Mouse (Mus musculus) liver, embryonic 13.5 days (tissue): ENCODE results near the gene Rasgef1b. TPM values are rescaled to one million over a fixed set of nuclear protein-coding genes. Genes with fewer than 3 reads are reported as not detected.

Experiments used
- ATAC-seq: fragments of 200-750 bp; cut with Nextera tagmentation; 2 replicates; pipeline ENCODE4 v1.8.0; 2017; ENCODE audit warnings: low read depth, mild to moderate bottlenecking, moderate number of reproducible peaks, moderate library complexity
- DNase-seq: peaks from one replicate; pipeline ENCODE4 v3.0.0; 2022
- H3K27ac ChIP-seq: fragments of 300-500 bp; sonication (generic); 2 replicates; pipeline ENCODE4 v1.5.1; 2015; ENCODE audit warnings: moderate library complexity, mild to moderate bottlenecking, inconsistent platforms
- H3K27me3 ChIP-seq: fragments of 300-500 bp; sonication (generic); 2 replicates; pipeline ENCODE4 v1.6.1; 2015; ENCODE audit warnings: mild to moderate bottlenecking, inconsistent platforms
- H3K36me3 ChIP-seq: fragments of 300-500 bp; sonication (generic); 2 replicates; pipeline ENCODE4 v1.6.1; 2015; ENCODE audit warnings: mild to moderate bottlenecking, inconsistent platforms
- H3K4me1 ChIP-seq: fragments of 300-500 bp; sonication (generic); replicated peaks from 2 replicates; pipeline ENCODE4 v1.6.1; 2015; ENCODE audit warnings: inconsistent platforms
- H3K4me2 ChIP-seq: fragments of 300-500 bp; sonication (generic); 2 replicates; pipeline ENCODE4 v1.6.1; 2015; ENCODE audit warnings: inconsistent platforms, mild to moderate bottlenecking, moderate library complexity
- H3K4me3 ChIP-seq: fragments of 300-500 bp; sonication (generic); replicated peaks from 2 replicates; pipeline ENCODE4 v1.5.1; 2015; ENCODE audit warnings: mild to moderate bottlenecking, inconsistent platforms
- H3K9ac ChIP-seq: fragments of 300-500 bp; sonication (generic); 2 replicates; pipeline ENCODE4 v1.6.1; 2015; ENCODE audit warnings: mild to moderate bottlenecking, inconsistent platforms
- H3K9me3 ChIP-seq: fragments of 300-500 bp; sonication (generic); replicated peaks from 2 replicates; pipeline ENCODE4 v1.6.1; 2016; ENCODE audit warnings: inconsistent platforms
- WGBS: fragments of 180-500 bp; shearing (Covaris S2); methylation state at CpG from one replicate; pipeline ENCODE4 v1.1.7; 2015; ENCODE audit not compliant: insufficient replicate concordance; 5-methylcytosine and 5-hydroxymethylcytosine counted together
- polyA plus RNA-seq: library from polyadenylated mRNA; unstranded; fragments of >200 nt; fragmentation: Nextera tagmentation; extraction: Ambion mirVana; gene quantifications from 2 replicates; pipeline ENCODE4 v1.2.1, GENCODE M21; 2015

Gene Rasgef1b
- polyA plus RNA-seq, 1 experiment from 2014 or later = 4.3 TPM

DNA sequence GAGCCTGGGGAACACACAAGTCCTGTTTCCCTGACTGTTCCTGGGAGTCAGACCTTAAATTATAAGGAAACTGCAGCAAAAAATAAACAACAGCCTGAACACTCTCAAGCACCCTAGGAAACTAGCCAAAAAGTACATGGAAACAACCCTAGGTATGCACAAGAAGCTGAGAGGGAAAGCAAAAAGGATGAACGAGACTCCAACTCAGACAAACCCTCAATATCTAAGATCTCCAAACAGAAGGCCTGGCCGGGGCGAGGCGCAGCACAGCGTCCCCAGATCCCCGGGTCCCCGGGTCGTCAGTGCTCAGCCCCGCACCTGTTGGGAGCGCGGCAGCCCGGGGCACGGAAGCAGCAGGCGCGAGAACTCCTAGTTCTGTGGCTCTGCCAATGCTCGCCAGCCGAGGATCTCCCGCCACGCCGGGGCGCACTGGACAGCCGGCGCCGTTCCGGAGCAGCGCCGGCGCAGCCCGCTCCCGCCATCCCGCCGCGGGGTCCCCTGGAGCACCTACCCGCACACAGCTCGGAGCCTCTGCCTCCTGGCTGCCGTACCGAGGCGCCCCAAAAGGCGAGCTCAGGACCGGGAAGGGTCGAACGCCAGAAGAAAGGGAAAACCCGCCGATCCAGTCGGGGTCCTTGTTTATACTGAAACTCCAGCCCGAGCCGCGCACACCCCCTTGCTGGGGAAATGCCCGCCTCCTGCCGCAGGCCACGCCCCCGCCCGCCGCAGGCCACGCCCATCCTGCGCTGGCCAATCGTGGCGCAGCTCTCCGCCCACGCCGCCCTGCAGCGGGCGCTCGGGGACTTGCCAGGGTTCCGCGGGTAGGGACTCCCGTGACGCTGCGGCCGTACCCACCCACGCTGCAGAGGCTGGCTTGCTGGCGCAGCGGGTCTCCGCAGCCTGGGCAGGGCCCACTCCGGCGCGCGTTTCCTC is 476.4 kb downstream of the Rasgef1b start:
- Histone ChIP-seq H3K36me3 (no peaks in the 10 kb centered on the region), H3K4me3 (peak overlapping the region; percentile 71), H3K27me3 (peaks cover 13% of the 10 kb centered on the region; the same call in 1 of the 2 replicates), H3K9me3 (no peaks in the 10 kb centered on the region), H3K4me2 (peak overlapping the region; percentile 93), H3K4me1 (peaks cover 38% of the 10 kb centered on the region), H3K9ac (peak overlapping the region; percentile 76), H3K27ac (no peak overlapping the region; the same call in 1 of the 2 replicates)
- under 1% methylated on average over 78 of the region's 78 CpGs for WGBS
- DNase-seq (peak; percentile 90), ATAC-seq (peak; percentile 95)

DNA sequence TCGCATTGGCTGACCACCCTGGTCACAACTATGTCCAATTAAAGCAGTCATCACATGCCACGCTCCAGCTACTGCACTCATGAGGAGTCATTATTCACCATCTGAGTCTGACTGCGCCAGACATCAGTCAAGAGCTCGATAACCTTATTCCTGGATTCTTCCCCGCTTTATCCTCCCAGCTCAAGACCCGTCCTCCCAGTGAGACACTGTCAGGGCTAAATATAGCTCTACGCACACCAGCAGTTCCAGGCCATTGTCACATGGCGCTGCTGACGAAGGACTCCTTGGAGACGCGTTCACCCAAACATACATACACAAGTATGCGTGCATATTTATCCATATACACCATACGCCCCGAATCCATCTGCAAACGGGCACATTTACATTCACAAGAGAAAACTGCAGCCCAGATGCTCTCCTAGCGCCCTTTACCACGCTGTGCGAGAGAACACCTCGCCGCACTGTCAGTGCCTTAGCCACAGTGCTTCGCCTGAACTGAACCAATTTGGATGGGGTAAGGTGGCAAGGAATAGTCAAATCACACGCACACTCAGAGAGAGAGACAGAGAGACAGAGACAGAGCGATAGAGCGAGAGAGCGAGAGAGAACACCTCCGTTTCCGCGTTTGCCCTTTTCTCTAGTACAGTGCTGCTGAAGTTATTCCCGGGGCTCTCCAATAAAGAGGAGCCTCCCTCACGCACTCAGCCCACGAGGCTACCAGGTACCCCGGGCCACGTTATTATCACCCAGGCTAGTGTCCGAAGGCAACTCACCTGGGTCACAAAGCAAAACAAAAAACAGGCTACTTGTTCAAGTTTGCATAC is 477.3 kb downstream of the Rasgef1b start:
- WGBS = 3% methylated on average over 34 of the region's 34 CpGs
- ATAC-seq (no peak), DNase-seq (peak; percentile 3)
- peak overlapping the region; percentile 76 for H3K9ac ChIP-seq
- H3K4me2 ChIP-seq = peak overlapping the region; percentile 93
- peaks cover 38% of the 10 kb centered on the region for H3K4me1 ChIP-seq
- H3K27ac ChIP-seq = no peak overlapping the region; the same call in 1 of the 2 replicates
- no peaks in the 10 kb centered on the region for H3K36me3 ChIP-seq
- peak overlapping the region; percentile 71 for H3K4me3 ChIP-seq
- peaks cover 13% of the 10 kb centered on the region; the same call in 1 of the 2 replicates for H3K27me3 ChIP-seq
- H3K9me3 ChIP-seq = no peaks in the 10 kb centered on the region

DNA sequence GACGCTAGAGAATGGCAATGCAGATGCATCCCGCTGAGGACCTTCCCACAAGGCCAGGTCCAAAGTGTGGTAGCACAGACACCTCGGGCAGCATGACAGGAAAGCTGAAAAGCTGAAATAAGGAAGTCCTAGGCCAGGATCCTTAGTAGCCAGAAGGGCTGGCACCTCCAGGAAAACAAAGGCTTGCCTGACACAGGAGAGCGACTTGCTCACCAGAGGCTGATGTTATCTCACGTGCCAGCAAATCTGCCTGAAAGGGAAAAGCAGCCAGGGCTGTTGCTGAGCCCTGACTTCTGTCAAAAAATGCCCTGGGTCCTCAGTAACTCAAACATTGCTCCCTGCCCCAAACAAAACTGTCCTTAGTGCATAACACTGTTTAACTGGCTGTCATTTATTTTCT is 478.0 kb downstream of the Rasgef1b start:
- ATAC-seq (no peak), DNase-seq (no peak)
- H3K4me2 ChIP-seq = peak overlapping the region; percentile 93
- no peak overlapping the region for H3K27ac ChIP-seq
- 5% methylated on average over 5 of the region's 5 CpGs for WGBS
- H3K9me3 ChIP-seq = no peaks in the 10 kb centered on the region
- no peaks in the 10 kb centered on the region for H3K36me3 ChIP-seq
- no peak overlapping the region for H3K9ac ChIP-seq
- H3K27me3 ChIP-seq = peaks cover 13% of the 10 kb centered on the region; the same call in 1 of the 2 replicates
- H3K4me3 ChIP-seq = peak overlapping the region; percentile 71
- peaks cover 38% of the 10 kb centered on the region for H3K4me1 ChIP-seq

DNA sequence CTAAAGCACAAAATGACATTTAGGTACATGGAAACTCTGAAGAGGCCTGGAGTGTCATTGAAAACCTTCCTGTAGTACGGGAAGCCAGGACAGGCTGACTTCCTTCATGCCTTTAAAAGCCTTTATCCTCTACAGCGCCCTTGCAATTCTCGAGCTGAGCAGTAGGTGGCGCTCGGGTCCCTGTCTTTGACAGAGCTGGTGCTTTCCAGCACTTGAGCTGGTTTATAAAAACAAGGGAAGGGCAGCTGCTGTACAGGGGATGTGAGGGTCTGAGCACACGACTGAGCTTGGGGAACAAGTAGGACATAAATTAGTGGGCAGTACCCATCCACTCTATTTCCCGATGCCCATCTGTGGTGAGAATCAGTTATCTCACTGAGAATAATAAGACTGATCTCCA is 480.4 kb downstream of the Rasgef1b start:
- ATAC-seq (no peak), DNase-seq (peak; percentile 78)
- WGBS = 2% methylated on average over 7 of the region's 7 CpGs
- Histone ChIP-seq H3K4me3 (no peak overlapping the region), H3K4me1 (peaks cover 35% of the 10 kb centered on the region), H3K36me3 (no peaks in the 10 kb centered on the region), H3K9ac (no peak overlapping the region), H3K9me3 (no peaks in the 10 kb centered on the region), H3K27me3 (peaks cover 13% of the 10 kb centered on the region; the same call in 1 of the 2 replicates), H3K27ac (no peak overlapping the region), H3K4me2 (no peak overlapping the region)

DNA sequence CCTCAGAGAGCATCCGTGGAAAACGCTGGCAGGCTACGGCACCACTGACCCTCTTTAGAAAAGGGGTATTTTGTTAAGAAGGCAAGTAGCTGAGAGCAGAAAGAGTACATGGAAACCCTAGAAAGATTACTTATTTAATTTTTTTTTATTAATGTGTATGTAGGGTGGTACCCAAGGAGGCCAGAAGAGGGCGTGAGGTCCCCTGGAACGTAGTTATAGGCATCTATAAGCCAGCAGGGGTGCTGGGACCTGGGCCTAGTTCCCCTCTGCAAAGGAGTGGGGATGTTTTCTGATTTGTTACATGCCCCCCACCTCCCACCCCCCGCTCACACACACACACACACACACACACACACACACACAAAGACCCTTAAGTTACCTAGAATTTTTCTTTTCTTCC is 480.9 kb downstream of the Rasgef1b start:
- no peaks in the 10 kb centered on the region for H3K36me3 ChIP-seq
- WGBS = 84% methylated on average over 6 of the region's 6 CpGs
- H3K4me3 ChIP-seq = no peak overlapping the region
- ATAC-seq (no peak), DNase-seq (no peak)
- peaks cover 30% of the 10 kb centered on the region for H3K4me1 ChIP-seq
- H3K9ac ChIP-seq = no peak overlapping the region
- no peak overlapping the region for H3K4me2 ChIP-seq
- no peaks in the 10 kb centered on the region for H3K9me3 ChIP-seq
- no peak overlapping the region for H3K27ac ChIP-seq
- H3K27me3 ChIP-seq = peaks cover 13% of the 10 kb centered on the region; the same call in 1 of the 2 replicates

DNA sequence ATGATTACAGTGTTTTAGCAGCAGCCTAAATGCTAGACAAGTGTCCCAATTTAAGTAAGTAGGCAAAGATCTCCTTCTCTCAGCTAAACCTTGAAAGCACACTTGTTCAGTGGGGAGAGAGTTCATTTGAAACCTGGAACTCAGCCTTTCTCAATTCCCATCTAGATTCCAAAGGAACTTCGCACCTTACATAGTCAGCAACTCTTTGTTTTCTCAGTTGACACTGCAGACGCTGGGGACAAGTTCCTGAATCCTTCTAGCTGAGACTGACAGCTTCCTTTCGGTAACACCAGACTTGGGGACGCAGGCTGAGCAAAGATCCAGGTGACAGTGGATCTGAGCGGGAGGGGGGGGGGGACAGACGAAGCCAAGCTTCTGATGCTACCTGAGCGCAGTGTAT is 481.4 kb downstream of the Rasgef1b start:
- Histone ChIP-seq H3K4me3 (no peak overlapping the region), H3K9me3 (no peaks in the 10 kb centered on the region), H3K9ac (no peak overlapping the region), H3K27ac (no peak overlapping the region), H3K27me3 (peaks cover 13% of the 10 kb centered on the region; the same call in 1 of the 2 replicates), H3K4me2 (no peak overlapping the region), H3K36me3 (no peaks in the 10 kb centered on the region), H3K4me1 (peaks cover 29% of the 10 kb centered on the region)
- ATAC-seq = no peak
- DNase-seq = no peak
- WGBS = 65% methylated on average over 7 of the region's 7 CpGs

DNA sequence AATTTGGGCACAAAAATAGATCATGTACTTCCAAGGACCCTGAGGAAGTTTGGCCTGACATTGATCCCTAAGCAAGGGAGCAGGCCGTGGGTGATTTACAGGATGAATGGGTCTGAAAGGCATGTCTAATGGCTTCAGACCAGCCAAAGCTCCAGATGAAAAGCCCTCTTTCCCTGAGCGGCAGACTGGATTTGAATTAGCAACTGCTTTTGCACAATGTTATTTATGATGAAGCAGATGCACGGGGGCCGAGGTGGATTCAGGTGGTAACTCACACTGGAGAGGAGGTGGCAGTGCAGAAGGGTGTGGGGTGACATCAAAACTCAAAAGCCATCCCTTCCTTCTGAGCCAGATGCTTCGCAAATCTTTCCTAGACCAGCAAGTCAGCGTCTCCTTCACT is 481.9 kb downstream of the Rasgef1b start:
- WGBS = 76% methylated on average over 6 of the region's 6 CpGs

DNA sequence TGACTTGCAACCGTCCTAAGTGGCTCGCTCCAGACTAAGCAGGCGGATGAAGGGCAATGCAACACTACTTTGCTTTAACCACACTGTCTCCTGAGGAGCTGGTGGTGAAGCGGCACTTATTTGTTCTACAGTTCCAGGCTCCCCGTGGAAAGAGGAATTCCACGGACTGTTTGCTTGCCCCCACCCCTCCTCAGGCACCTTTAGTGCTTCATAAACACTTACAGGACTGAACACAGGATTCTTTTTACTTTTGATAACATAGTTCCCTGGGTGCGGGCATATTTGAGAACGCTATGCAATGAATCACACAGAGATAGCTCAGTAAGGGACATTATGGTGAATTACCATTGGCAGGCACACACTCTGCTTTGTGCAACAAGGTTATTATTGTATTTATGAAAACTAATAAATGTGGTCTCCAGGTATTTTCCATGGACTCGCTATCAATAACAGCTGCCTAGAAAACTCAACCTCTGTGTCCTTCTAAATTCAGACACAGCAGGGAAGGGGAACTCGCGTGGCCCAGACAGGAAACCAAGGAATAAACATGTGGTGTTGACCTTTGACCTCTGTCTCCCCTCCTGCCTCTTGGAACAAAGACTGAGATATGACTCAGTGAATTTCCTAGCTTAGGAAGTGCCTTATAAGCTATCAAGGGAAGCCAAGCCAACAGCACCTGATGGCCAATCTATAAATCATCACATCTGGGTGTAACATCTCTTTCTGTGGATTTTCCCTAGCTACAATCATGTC is 486.7 kb downstream of the Rasgef1b start:
- Histone ChIP-seq H3K9ac (no peak overlapping the region), H3K4me1 (no peaks in the 10 kb centered on the region; the same call in 1 of the 2 replicates), H3K36me3 (0 out of 2 replicates have a peak, but pooled peaks cover 8% of the 10 kb centered on the region), H3K4me2 (no peak overlapping the region), H3K27ac (no peak overlapping the region), H3K27me3 (no peaks in the 10 kb centered on the region), H3K4me3 (no peak overlapping the region), H3K9me3 (no peaks in the 10 kb centered on the region)
- DNase-seq (no peak), ATAC-seq (no peak)
- WGBS = 68% methylated on average over 11 of the region's 11 CpGs

More for the DNA sequence above, 481.9 kb downstream of the Rasgef1b start:
- peaks cover 24% of the 10 kb centered on the region for H3K4me1 ChIP-seq
- H3K4me3 ChIP-seq = no peak overlapping the region
- DNase-seq = no peak
- H3K9me3 ChIP-seq = no peaks in the 10 kb centered on the region
- no peak overlapping the region for H3K27ac ChIP-seq
- no peak overlapping the region for H3K9ac ChIP-seq
- no peak overlapping the region for H3K4me2 ChIP-seq
- ATAC-seq = no peak
- peaks cover 12% of the 10 kb centered on the region; the same call in 1 of the 2 replicates for H3K27me3 ChIP-seq
- H3K36me3 ChIP-seq = no peaks in the 10 kb centered on the region

DNA sequence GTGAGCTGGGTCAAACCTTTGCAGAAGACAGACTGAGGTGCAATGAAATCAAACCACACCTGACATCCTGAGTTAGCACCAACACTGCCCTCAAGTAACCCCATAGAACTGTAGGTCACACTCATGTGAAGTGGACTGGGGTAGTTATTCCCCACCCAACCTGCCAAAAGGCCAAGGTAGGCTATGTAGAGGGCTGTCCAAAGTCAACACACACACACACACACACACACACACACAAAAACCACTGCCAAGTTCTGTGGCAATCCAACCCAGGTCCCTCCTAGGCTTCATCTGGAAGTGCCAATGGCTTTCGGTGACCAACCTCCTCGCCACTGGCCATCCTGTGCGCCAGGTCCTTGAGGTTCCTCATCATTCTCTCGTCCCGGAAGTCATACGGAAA is 488.4 kb downstream of the Rasgef1b start:
- H3K4me1 ChIP-seq = no peaks in the 10 kb centered on the region; the same call in 1 of the 2 replicates
- 0 out of 2 replicates have a peak, but pooled peaks cover 8% of the 10 kb centered on the region for H3K36me3 ChIP-seq
- H3K27me3 ChIP-seq = no peaks in the 10 kb centered on the region
- no peaks in the 10 kb centered on the region for H3K9me3 ChIP-seq
- WGBS = 80% methylated on average over 6 of the region's 6 CpGs
- H3K4me2 ChIP-seq = no peak overlapping the region
- no peak overlapping the region for H3K27ac ChIP-seq
- no peak for DNase-seq
- ATAC-seq = no peak
- H3K4me3 ChIP-seq = no peak overlapping the region
- H3K9ac ChIP-seq = no peak overlapping the region

DNA sequence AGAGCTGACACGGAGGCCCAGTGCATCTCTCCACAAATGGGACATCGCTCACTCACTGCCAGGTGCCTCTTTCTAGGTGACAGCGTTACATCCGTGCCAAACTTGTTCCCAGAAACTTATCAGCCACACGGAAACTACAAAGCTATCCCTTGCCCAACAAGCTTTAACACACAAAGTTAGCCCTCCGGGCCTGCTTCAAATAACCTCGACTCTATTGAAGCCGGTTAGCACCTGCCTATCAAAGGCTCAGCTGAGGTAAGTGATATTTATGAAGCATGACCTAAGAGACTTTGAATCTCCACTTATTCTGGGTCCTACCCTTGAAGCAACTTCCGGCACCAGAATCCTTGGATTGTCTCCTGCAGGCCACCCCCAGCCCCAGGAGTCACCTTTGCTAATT is 489.2 kb downstream of the Rasgef1b start:
- H3K4me1 ChIP-seq = no peaks in the 10 kb centered on the region; the same call in 1 of the 2 replicates
- no peak overlapping the region for H3K4me2 ChIP-seq
- H3K9ac ChIP-seq = no peak overlapping the region
- H3K4me3 ChIP-seq = no peak overlapping the region
- H3K27ac ChIP-seq = no peak overlapping the region
- no peak for ATAC-seq
- H3K9me3 ChIP-seq = no peaks in the 10 kb centered on the region
- 71% methylated on average over 9 of the region's 9 CpGs for WGBS
- H3K27me3 ChIP-seq = no peaks in the 10 kb centered on the region
- DNase-seq = no peak
- 0 out of 2 replicates have a peak, but pooled peaks cover 8% of the 10 kb centered on the region for H3K36me3 ChIP-seq
